Mouse (Mus musculus) liver, adult 2 months (tissue): ENCODE data around the gene Smg9. TPM values are rescaled to one million over a fixed set of nuclear protein-coding genes. Genes with fewer than 3 reads are reported as not detected.

ENCODE experiments used
- DNase-seq: peaks from one replicate; pipeline ENCODE4 v3.0.0-alpha.2; 2011; ENCODE audit warnings: low read depth, low spot score; ENCODE audit errors: extremely low read depth
- H3K27ac ChIP-seq: fragments of 200-500 bp; replicated peaks from 2 replicates; pipeline ENCODE4 v1.5.1; 2012; ENCODE audit warnings: low read depth, mild to moderate bottlenecking, control low read depth, inconsistent platforms, low read length; ENCODE audit not compliant: insufficient read depth
- H3K27me3 ChIP-seq: fragments of 200-500 bp; 2 replicates; pipeline ENCODE4 v1.6.1; 2012; ENCODE audit warnings: mild to moderate bottlenecking, moderate library complexity, low read length, inconsistent platforms; ENCODE audit not compliant: control insufficient read depth, insufficient read depth
- H3K36me3 ChIP-seq: fragments of 200-500 bp; 2 replicates; pipeline ENCODE4 v1.6.1; 2012; ENCODE audit warnings: low read length, inconsistent platforms; ENCODE audit not compliant: control insufficient read depth, insufficient read depth
- H3K4me1 ChIP-seq: fragments of 200-500 bp; 2 replicates; pipeline ENCODE4 v1.6.1; 2011; ENCODE audit warnings: low read length; ENCODE audit not compliant: control insufficient read depth, insufficient read depth
- H3K4me3 ChIP-seq: fragments of 200-500 bp; 2 replicates; pipeline ENCODE4 v1.5.1; 2011; ENCODE audit warnings: low read depth, mild to moderate bottlenecking, control low read depth, low read length, moderate library complexity; ENCODE audit not compliant: insufficient read depth
- H3K79me2 ChIP-seq: fragments of 200-500 bp; 2 replicates; pipeline ENCODE4 v1.6.1; 2012; ENCODE audit warnings: inconsistent platforms, mild to moderate bottlenecking, low read length, moderate library complexity; ENCODE audit not compliant: control insufficient read depth, insufficient read depth
- H3K9ac ChIP-seq: fragments of 200-500 bp; 2 replicates; pipeline ENCODE4 v1.6.1; 2012; ENCODE audit warnings: low read depth, mild to moderate bottlenecking, control low read depth, inconsistent platforms, low read length
- CTCF ChIP-seq: fragments of 200-500 bp; IDR thresholded peaks from 2 replicates; pipeline ENCODE4 v1.5.1; 2011; ENCODE audit warnings: low read depth, low read length, control low read depth
- POLR2A ChIP-seq: fragments of 200-500 bp; IDR thresholded peaks from 2 replicates; pipeline ENCODE4 v1.6.1; 2011; ENCODE audit warnings: low read length, control low read depth; ENCODE audit not compliant: insufficient read depth; ENCODE audit errors: extremely low read depth
- WGBS: fragments of 180-500 bp; shearing (Covaris S2); methylation state at CpG from one replicate; pipeline ENCODE4 v1.1.7; 2018; 5-methylcytosine and 5-hydroxymethylcytosine counted together
- polyA plus RNA-seq: library from polyadenylated mRNA; depleted of rRNA; stranded (reverse); fragments of >200 nt; gene quantifications from 2 replicates; pipeline ENCODE4 v1.2.3, GENCODE M21; 2012
- total RNA-seq: library from RNA; depleted of rRNA; stranded (reverse); fragments of >200 nt; gene quantifications from 2 replicates; pipeline ENCODE4 v1.2.3, GENCODE M21; 2014

The Smg9 gene
- total and polyA plus RNA-seq, 2 experiments, result 3.7 to 17.8 TPM

- no peaks in the 10 kb centered on the region for H3K36me3 ChIP-seq
- TF ChIP-seq POLR2A (no peak), CTCF (peak; percentile 35)
- H3K9ac ChIP-seq, result no peak overlapping the region
- DNase-seq, result no peak
- no peaks in the 10 kb centered on the region for H3K79me2 ChIP-seq
- H3K27ac ChIP-seq, result no peak overlapping the region
- H3K27me3 ChIP-seq, result peaks cover 2% of the 10 kb centered on the region; the same call in 1 of the 2 replicates
- 29% methylated on average over 7 of the region's 7 CpGs for WGBS
- no peak overlapping the region for H3K4me3 ChIP-seq
- no peaks in the 10 kb centered on the region for H3K4me1 ChIP-seq
These were observed 36.2 kb upstream of the Smg9 start for GRCm38 (mm10) chr7:24363228-24363627.

- no peaks in the 10 kb centered on the region for H3K79me2 ChIP-seq
- H3K36me3 ChIP-seq, result no peaks in the 10 kb centered on the region
- TF ChIP-seq CTCF (peak; percentile 81), POLR2A (no peak)
- 20% methylated on average over 10 of the region's 10 CpGs for WGBS
- H3K4me3 ChIP-seq, result no peak overlapping the region
- no peak overlapping the region for H3K27ac ChIP-seq
- DNase-seq, result peak; percentile 47
- H3K9ac ChIP-seq, result no peak overlapping the region
- H3K4me1 ChIP-seq, result no peaks in the 10 kb centered on the region
- peaks cover 2% of the 10 kb centered on the region; the same call in 1 of the 2 replicates for H3K27me3 ChIP-seq
These were observed 34.6 kb upstream of the Smg9 start for GRCm38 (mm10) chr7:24364827-24365226.

DNA sequence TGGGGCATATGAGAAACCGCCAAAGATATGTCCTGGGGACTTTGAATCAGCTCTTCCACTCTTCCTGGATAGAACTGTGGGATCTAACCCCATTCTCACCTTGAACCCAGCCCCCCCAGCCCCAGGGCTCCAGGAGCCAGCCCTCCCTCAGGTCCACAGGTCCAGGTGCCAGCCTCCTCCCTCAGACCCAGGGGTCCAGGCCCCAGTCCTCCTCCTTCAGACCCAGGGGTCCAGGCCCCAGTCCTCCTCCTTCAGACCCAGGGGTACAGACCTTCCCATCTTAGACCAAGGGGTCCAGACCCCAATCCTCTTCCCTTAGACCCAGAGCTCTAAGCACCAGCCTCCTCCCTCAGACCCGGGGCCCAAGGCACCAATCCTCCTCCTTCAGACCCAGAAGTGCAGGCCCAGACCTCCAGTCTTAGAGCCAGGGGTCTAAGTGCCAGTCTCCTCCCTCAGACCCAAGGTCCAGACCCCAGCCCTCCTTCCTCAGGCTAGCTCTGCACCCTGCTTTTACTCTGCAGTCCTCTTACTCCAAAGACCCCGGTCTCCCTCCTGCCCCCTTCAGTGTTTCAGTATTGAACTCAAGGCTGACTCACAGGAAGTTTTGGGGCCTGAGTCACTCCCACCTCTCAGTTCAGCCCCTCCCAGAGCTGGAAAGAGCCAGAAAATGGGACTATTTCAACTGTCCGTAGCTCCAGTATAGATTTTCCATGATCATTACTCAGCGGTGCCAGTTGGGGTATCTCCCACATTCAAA is 34.0 kb upstream of the Smg9 start:
- no peak overlapping the region for H3K27ac ChIP-seq
- 61% methylated on average over 5 of the region's 5 CpGs for WGBS

GRCm38 (mm10) chr7:24366716-24367632 is 32.4 kb upstream of the Smg9 start:
- Histone ChIP-seq H3K36me3 (no peaks in the 10 kb centered on the region), H3K4me3 (no peak overlapping the region), H3K27ac (no peak overlapping the region), H3K9ac (no peak overlapping the region), H3K27me3 (0 out of 2 replicates have a peak, but pooled peaks cover 4% of the 10 kb centered on the region), H3K4me1 (no peaks in the 10 kb centered on the region), H3K79me2 (no peaks in the 10 kb centered on the region)
- TF ChIP-seq CTCF, result no peak
- TF ChIP-seq POLR2A, result no peak
- DNase-seq, result no peak
- 67% methylated on average over 15 of the region's 15 CpGs for WGBS

More for the DNA sequence above, 34.0 kb upstream of the Smg9 start:
- Histone ChIP-seq H3K4me1 (no peaks in the 10 kb centered on the region), H3K9ac (no peak overlapping the region), H3K4me3 (no peak overlapping the region), H3K27me3 (peaks cover 6% of the 10 kb centered on the region; the same call in 1 of the 2 replicates), H3K36me3 (no peaks in the 10 kb centered on the region), H3K79me2 (no peaks in the 10 kb centered on the region)
- no peak for DNase-seq
- TF ChIP-seq CTCF (no peak), POLR2A (no peak)

- Histone ChIP-seq H3K27me3 (0 out of 2 replicates have a peak, but pooled peaks cover 4% of the 10 kb centered on the region), H3K4me3 (no peak overlapping the region), H3K9ac (no peak overlapping the region), H3K27ac (no peak overlapping the region), H3K36me3 (no peaks in the 10 kb centered on the region), H3K4me1 (no peaks in the 10 kb centered on the region), H3K79me2 (no peaks in the 10 kb centered on the region)
- WGBS, result 55% methylated on average over 4 of the region's 4 CpGs
- TF ChIP-seq CTCF (no peak), POLR2A (no peak)
- no peak for DNase-seq
These were observed 31.2 kb upstream of the Smg9 start for GRCm38 (mm10) chr7:24368226-24368625.
